Mouse (Mus musculus) MEL (cell line): Measurements from ENCODE around the gene Vcan.

Experiments
- CHD1 ChIP-seq: IDR thresholded peaks from 2 replicates; pipeline ENCODE4 v1.6.1; 2012; ENCODE audit warnings: low read depth, mild to moderate bottlenecking, inconsistent platforms, low read length, improper control_type of control experiment
- CHD2 ChIP-seq: IDR thresholded peaks from 2 replicates; pipeline ENCODE4 v1.6.1; 2011; ENCODE audit warnings: low read length, improper control_type of control experiment
- CTCF ChIP-seq, 3 experiments: IDR thresholded peaks in 2 of 3; conservative IDR thresholded peaks in 1 of 3; 2 replicates each; pipeline ENCODE4 v1.5.1; 2011 to 2012; ENCODE audit warnings: low read length in 3 of 3, low read depth in 2 of 3, mild to moderate bottlenecking in 2 of 3, improper control_type of control experiment in 1 of 3, inconsistent platforms in 1 of 3, mixed read lengths in 1 of 3, moderate library complexity in 1 of 3; ENCODE audit not compliant: control insufficient read depth in 1 of 3, insufficient read depth in 1 of 3, poor library complexity in 1 of 3, severe bottlenecking in 1 of 3
- ELF1 ChIP-seq: IDR thresholded peaks from 2 replicates; pipeline ENCODE4 v1.6.1; 2014; ENCODE audit warnings: low read depth, mild to moderate bottlenecking, inconsistent platforms, low read length, improper control_type of control experiment, moderate library complexity
- GATA1 ChIP-seq: IDR thresholded peaks from 2 replicates; pipeline ENCODE4 v1.6.1; 2011; ENCODE audit warnings: low read depth, low read length, improper control_type of control experiment
- MAFK ChIP-seq: IDR thresholded peaks from 2 replicates; pipeline ENCODE4 v1.6.1; 2011; ENCODE audit warnings: low read depth, mild to moderate bottlenecking, low read length, improper control_type of control experiment, borderline replicate concordance
- MAZ ChIP-seq: IDR thresholded peaks from 2 replicates; pipeline ENCODE4 v1.6.1; 2012; ENCODE audit warnings: low read depth, mild to moderate bottlenecking, inconsistent platforms, low read length, improper control_type of control experiment
- MYC ChIP-seq: IDR thresholded peaks from 2 replicates; pipeline ENCODE4 v1.6.1; 2011; ENCODE audit warnings: low read depth, mild to moderate bottlenecking, low read length, improper control_type of control experiment, moderate library complexity
- POLR2A ChIP-seq, 2 experiments: IDR thresholded peaks; 2 replicates each; pipeline ENCODE4 v1.6.1; 2011 to 2012; ENCODE audit warnings: low read length in 2 of 2, mild to moderate bottlenecking in 2 of 2, control low read depth in 1 of 2, improper control_type of control experiment in 1 of 2, low read depth in 1 of 2, moderate library complexity in 1 of 2; ENCODE audit not compliant: control insufficient read depth in 1 of 2, insufficient read depth in 1 of 2, poor library complexity in 1 of 2
- POLR2AphosphoS5 ChIP-seq: IDR thresholded peaks from 2 replicates; pipeline ENCODE4 v1.6.1; 2012; ENCODE audit warnings: low read depth, borderline replicate concordance, mild to moderate bottlenecking, inconsistent platforms, low read length, moderate library complexity, mixed read lengths
- RCOR1 ChIP-seq: IDR thresholded peaks from 2 replicates; pipeline ENCODE4 v1.6.1; 2012; ENCODE audit warnings: low read depth, mild to moderate bottlenecking, inconsistent platforms, low read length, improper control_type of control experiment

GRCm38 (mm10) chr13:89765966-89766365, 23.7 kb upstream of the Vcan start:
- TF ChIP-seq CHD1 (no peak), CTCF (IDR thresholded peaks at IDR 0.05 in 2 of 3, conservative IDR thresholded peaks at IDR 0.05 in 1 of 3; ENCODE audit: control insufficient read depth in 1 of 3, insufficient read depth in 1 of 3, low read depth in 2 of 3, low read length in 3 of 3, poor library complexity in 1 of 3, severe bottlenecking in 1 of 3) (no peak), GATA1 (no peak), MYC (no peak), RCOR1 (no peak), POLR2AphosphoS5 (no peak), MAFK (no peak), ELF1 (no peak), MAZ (no peak), CHD2 (no peak), POLR2A (IDR thresholded peaks at IDR 0.05; ENCODE audit: control insufficient read depth in 1 of 2, insufficient read depth in 1 of 2, low read depth in 1 of 2, low read length in 2 of 2, poor library complexity in 1 of 2) (no peak)
